Mouse (Mus musculus): Measurements from ENCODE around the gene Trafd1. TPM values are rescaled to one million over a fixed set of nuclear protein-coding genes. Genes with fewer than 3 reads are reported as not detected.
A peak's percentile ranks its signal among the peaks of the same experiment; 100 is the strongest.

Trafd1 gene
- polyA plus RNA-seq (2012; rRNA removed) = 41.0 and 48.6 TPM in 2 replicates

DNA sequence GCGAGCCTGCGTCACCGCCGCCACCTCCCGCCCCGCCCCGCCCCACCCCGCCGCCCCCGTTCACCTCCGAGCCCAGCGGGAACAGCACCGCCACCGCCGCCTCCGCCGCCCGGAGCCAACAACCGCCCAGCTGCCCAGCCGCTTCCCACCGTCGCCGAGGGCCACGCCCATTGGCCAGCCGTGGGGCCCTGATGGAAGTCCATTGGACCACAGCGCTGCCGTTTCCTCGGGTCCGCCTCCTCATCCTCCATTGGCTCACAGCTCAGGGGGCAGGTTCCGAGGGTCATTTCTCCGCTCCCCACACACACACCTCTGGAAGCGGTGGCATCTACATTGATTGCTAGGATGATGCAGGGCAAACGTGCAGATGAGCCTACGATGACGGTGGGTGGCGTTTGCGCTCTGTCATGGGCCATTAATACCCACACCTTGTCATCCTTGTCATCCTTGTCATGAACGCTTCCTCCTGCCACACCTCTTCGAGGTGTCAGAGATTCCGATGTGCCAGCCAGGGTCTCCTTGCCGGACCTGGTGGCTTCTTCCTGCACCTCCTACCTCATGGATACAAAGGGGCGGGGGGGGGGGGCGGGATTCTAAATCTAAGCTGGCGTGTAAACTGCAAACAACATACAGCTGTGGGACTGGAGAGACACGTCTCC, at the start of gene Trafd1:
Gene Trafd1, minus strand, starts transcription at position 172 of the 659 bp plus-strand sequence.
- Histone ChIP-seq H3K27ac (ENCODE audit: insufficient read depth, low read depth, low read length) (peak within 1 kb of the TSS; percentile 89), H3K27me3 (replicated peaks; ENCODE audit: control insufficient read depth, insufficient read depth, low read length) (no peaks in the 10 kb centered on the region), H3K36me3 (ENCODE audit: control insufficient read depth, insufficient read depth, low read length) (no peaks in the 10 kb centered on the region), H3K4me3 (ENCODE audit: insufficient read depth, low read depth, low read length) (peak within 1 kb of the TSS; percentile 87), H3K4me1 (ENCODE audit: control insufficient read depth, insufficient read depth, low read length) (no peaks in the 10 kb centered on the region; the same call in 1 of the 2 replicates)
- peak; percentile 98 for DNase-seq
- TF ChIP-seq POLR2A (IDR thresholded peaks at IDR 0.05; ENCODE audit: low read depth, low read length) (no peak), CTCF (conservative IDR thresholded peaks at IDR 0.05; ENCODE audit: insufficient read depth, insufficient read length, low read depth, low read length) (no peak)
- under 1% methylated on average over 33 of the region's 45 CpGs for WGBS

DNA sequence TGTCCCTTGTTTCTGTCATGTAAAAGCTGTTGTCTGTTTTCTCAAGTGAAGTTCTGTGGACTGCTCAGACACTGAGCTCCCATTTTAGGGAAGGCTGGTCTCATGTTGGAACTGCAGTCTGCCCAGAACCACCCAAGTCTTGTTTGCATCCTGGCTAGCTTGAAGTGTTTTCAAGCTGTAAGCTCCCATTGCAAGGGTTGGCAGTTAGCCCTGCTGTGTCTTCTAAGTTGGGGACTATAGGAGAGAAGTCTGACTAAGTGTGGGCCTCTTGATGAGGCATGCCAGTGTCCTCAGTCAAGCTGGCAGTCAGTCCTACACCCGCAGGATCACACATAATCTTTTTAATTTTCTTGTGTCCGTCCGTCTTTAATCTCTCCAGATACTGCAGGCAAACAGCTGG, 43.5 kb upstream of the Trafd1 start:
- TF ChIP-seq CTCF (conservative IDR thresholded peaks at IDR 0.05; ENCODE audit: insufficient read depth, insufficient read length, low read depth, low read length) = no peak
- H3K4me1 ChIP-seq (ENCODE audit: control insufficient read depth, insufficient read depth, low read length) = no peaks in the 10 kb centered on the region
- H3K36me3 ChIP-seq (ENCODE audit: control insufficient read depth, insufficient read depth, low read length) = peaks cover 2% of the 10 kb centered on the region
- no peaks in the 10 kb centered on the region for H3K27me3 ChIP-seq (replicated peaks; ENCODE audit: control insufficient read depth, insufficient read depth, low read length)
- H3K4me3 ChIP-seq (ENCODE audit: insufficient read depth, low read depth, low read length) = no peak overlapping the region
- H3K27ac ChIP-seq (ENCODE audit: insufficient read depth, low read depth, low read length) = no peak overlapping the region
- no peak for DNase-seq
- 94% methylated on average over 3 of the region's 3 CpGs for WGBS

DNA sequence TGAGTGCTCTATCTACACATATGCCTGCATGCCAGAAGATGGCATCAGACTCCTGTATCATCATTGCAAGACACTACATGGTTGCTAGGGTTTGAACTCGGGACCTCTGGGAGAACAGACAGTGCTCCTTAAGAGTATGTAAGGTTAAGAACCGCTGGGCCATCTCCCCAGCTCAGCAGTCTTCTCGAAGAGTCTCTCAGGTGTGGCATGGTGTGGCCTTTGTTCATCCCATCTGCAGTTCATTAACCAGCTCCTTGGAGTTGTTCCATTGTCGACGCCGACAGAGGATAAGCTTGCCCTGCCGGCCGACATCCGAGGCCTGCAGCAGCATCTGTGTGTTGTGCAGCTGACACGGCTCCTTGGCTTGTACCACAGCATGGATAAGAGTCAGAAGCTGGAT, 37.9 kb upstream of the Trafd1 start:
- peaks cover 2% of the 10 kb centered on the region for H3K36me3 ChIP-seq (ENCODE audit: control insufficient read depth, insufficient read depth, low read length)
- TF ChIP-seq CTCF (conservative IDR thresholded peaks at IDR 0.05; ENCODE audit: insufficient read depth, insufficient read length, low read depth, low read length) (no peak), POLR2A (IDR thresholded peaks at IDR 0.05; ENCODE audit: low read depth, low read length) (no peak)

DNA sequence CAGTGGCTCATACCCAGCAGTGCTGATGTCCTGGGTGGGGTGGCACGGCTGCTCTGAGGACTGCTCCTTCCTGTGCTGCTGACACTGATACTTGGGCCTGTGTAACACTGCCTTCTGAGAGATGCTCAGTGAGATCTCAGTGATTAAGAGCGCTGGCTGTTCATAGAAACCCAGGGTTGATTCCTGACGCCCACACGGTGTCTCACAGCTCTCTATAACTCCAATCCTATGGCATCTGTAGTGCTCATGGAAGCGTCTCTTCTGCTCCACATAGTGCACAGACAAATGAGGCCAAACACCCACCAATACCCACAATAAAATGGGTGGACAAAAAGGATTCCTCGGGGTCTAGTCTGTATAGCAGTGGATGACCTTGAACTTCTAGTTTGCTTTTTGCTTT, 37.4 kb upstream of the Trafd1 start:
- 94% methylated on average over 6 of the region's 6 CpGs for WGBS
- TF ChIP-seq POLR2A (IDR thresholded peaks at IDR 0.05; ENCODE audit: low read depth, low read length) = no peak
- Histone ChIP-seq H3K4me3 (ENCODE audit: insufficient read depth, low read depth, low read length) (no peak overlapping the region), H3K27ac (ENCODE audit: insufficient read depth, low read depth, low read length) (no peak overlapping the region), H3K27me3 (replicated peaks; ENCODE audit: control insufficient read depth, insufficient read depth, low read length) (no peaks in the 10 kb centered on the region), H3K4me1 (ENCODE audit: control insufficient read depth, insufficient read depth, low read length) (no peaks in the 10 kb centered on the region; the same call in 1 of the 2 replicates), H3K36me3 (ENCODE audit: control insufficient read depth, insufficient read depth, low read length) (peaks cover 2% of the 10 kb centered on the region; the same call in 1 of the 2 replicates)
- no peak for DNase-seq

More for the DNA sequence above, 37.9 kb upstream of the Trafd1 start:
- Histone ChIP-seq H3K27me3 (replicated peaks; ENCODE audit: control insufficient read depth, insufficient read depth, low read length) (no peaks in the 10 kb centered on the region), H3K4me3 (ENCODE audit: insufficient read depth, low read depth, low read length) (no peak overlapping the region), H3K4me1 (ENCODE audit: control insufficient read depth, insufficient read depth, low read length) (no peaks in the 10 kb centered on the region; the same call in 1 of the 2 replicates), H3K27ac (ENCODE audit: insufficient read depth, low read depth, low read length) (no peak overlapping the region)
- WGBS = 64% methylated on average over 10 of the region's 10 CpGs
- peak; percentile 94 for DNase-seq

DNA sequence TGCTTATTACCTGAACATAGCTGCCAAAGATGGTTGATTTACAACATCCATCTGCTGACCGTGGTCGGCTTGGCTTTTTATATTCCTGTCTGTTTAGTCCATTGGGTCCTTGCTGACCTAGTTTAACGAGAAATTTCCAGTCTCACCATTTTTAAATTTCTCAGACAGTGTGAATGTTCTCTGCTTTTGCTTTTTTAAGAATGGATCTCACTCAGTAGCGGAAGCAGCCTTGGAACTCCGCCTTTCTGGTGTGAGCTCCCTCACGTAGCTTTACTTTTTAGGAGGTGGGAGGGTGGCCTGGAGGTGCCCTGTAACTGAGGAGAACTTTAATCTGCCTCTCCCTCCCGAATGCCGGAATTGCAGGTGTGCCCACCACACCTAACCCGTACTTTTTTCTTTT, 35.3 kb upstream of the Trafd1 start:
- H3K36me3 ChIP-seq (ENCODE audit: control insufficient read depth, insufficient read depth, low read length) = peaks cover 6% of the 10 kb centered on the region
- no peak for DNase-seq
- no peak overlapping the region for H3K27ac ChIP-seq (ENCODE audit: insufficient read depth, low read depth, low read length)
- H3K4me3 ChIP-seq (ENCODE audit: insufficient read depth, low read depth, low read length) = no peak overlapping the region
- H3K4me1 ChIP-seq (ENCODE audit: control insufficient read depth, insufficient read depth, low read length) = no peaks in the 10 kb centered on the region; the same call in 1 of the 2 replicates
- TF ChIP-seq CTCF (conservative IDR thresholded peaks at IDR 0.05; ENCODE audit: insufficient read depth, insufficient read length, low read depth, low read length) = no peak
- WGBS = 87% methylated on average over 9 of the region's 9 CpGs
- H3K27me3 ChIP-seq (replicated peaks; ENCODE audit: control insufficient read depth, insufficient read depth, low read length) = no peaks in the 10 kb centered on the region

DNA sequence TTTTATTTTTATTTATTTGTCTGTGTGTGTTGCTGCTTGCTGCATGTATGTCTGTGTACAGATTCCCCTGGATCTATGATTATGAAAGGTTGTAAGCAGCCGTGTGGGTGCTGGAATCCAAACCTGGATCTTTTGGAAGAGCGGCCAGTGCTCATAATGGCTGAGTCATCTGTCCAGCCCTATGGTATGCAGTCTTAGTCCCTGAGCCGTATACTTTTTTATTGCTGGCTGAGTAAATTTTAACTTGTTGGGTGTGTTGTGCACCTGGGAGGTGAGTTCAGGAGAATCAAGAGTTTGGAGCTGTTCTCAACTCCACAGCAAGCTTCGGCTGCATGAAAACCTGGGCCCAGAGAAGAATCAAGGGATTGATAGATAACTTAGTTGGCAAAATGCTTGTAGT, 25.5 kb upstream of the Trafd1 start:
- no peak for DNase-seq
- H3K27me3 ChIP-seq (replicated peaks; ENCODE audit: control insufficient read depth, insufficient read depth, low read length) = no peaks in the 10 kb centered on the region
- no peak overlapping the region for H3K27ac ChIP-seq (ENCODE audit: insufficient read depth, low read depth, low read length)
- 45% methylated on average over 4 of the region's 4 CpGs for WGBS
- H3K36me3 ChIP-seq (ENCODE audit: control insufficient read depth, insufficient read depth, low read length) = peaks cover 2% of the 10 kb centered on the region; the same call in 1 of the 2 replicates
- TF ChIP-seq POLR2A (IDR thresholded peaks at IDR 0.05; ENCODE audit: low read depth, low read length) = no peak
- TF ChIP-seq CTCF (conservative IDR thresholded peaks at IDR 0.05; ENCODE audit: insufficient read depth, insufficient read length, low read depth, low read length) = no peak
- H3K4me3 ChIP-seq (ENCODE audit: insufficient read depth, low read depth, low read length) = no peak overlapping the region
- peaks cover 16% of the 10 kb centered on the region for H3K4me1 ChIP-seq (ENCODE audit: control insufficient read depth, insufficient read depth, low read length)

DNA sequence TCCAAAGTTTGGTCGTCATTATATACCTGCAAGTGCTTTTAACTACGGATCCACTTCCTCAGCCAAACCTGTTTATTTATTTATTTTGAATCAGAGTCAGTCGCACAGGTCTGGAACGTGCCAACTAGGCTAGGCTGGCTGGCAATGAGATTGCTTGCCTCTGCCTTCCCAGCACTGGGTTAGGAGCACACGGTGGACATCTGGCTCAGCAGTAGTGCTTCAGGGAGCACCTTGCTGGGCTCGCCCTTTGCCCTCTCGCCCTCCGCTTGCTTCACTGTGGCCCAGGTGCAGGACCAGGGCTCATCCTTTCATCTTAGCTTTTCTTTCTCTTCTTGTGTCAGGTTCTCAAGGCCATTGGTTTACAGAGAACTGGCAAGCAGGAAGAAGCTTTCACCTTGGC, 22.4 kb upstream of the Trafd1 start:
- Histone ChIP-seq H3K4me3 (ENCODE audit: insufficient read depth, low read depth, low read length) (no peak overlapping the region), H3K27me3 (replicated peaks; ENCODE audit: control insufficient read depth, insufficient read depth, low read length) (no peaks in the 10 kb centered on the region), H3K4me1 (ENCODE audit: control insufficient read depth, insufficient read depth, low read length) (peaks cover 18% of the 10 kb centered on the region), H3K36me3 (ENCODE audit: control insufficient read depth, insufficient read depth, low read length) (peaks cover 2% of the 10 kb centered on the region; the same call in 1 of the 2 replicates), H3K27ac (ENCODE audit: insufficient read depth, low read depth, low read length) (no peak overlapping the region)
- DNase-seq = peak; percentile 83
- 48% methylated on average over 8 of the region's 8 CpGs for WGBS
- no peak for TF ChIP-seq CTCF (conservative IDR thresholded peaks at IDR 0.05; ENCODE audit: insufficient read depth, insufficient read length, low read depth, low read length)
- TF ChIP-seq POLR2A (IDR thresholded peaks at IDR 0.05; ENCODE audit: low read depth, low read length) = no peak
